Mouse (Mus musculus): Measurements from ENCODE around the gene Yipf6.
"Not testable (repeated sequence)": the region's sequence is repeated elsewhere in the genome, so short reads cannot be mapped to it uniquely, and the experiment has no call there.

Yipf6 gene

GRCm38 (mm10) chrX:98936101-98936500 is at the start of gene Yipf6:
Gene Yipf6, plus strand, starts transcription at chrX:98936316.
- DNase-seq (ENCODE audit: low spot score) = no peak

- DNase-seq (ENCODE audit: low spot score) = no peak
Measured at GRCm38 (mm10) chrX:98890072-98890405, 46.1 kb upstream of the Yipf6 start.

GRCm38 (mm10) chrX:98890406-98891116 is 45.6 kb upstream of the Yipf6 start, which contains the start of gene Ophn1:
Gene Ophn1, minus strand, starts transcription at chrX:98891025.
- DNase-seq (ENCODE audit: low spot score) = peak; percentile 36

- DNase-seq (ENCODE audit: low spot score) = no peak
Measured at GRCm38 (mm10) chrX:98898307-98898706, 37.8 kb upstream of the Yipf6 start.

- DNase-seq (ENCODE audit: low spot score) = no peak
Measured at GRCm38 (mm10) chrX:98904226-98904625, 31.9 kb upstream of the Yipf6 start.

GRCm38 (mm10) chrX:98908910-98909309 is 27.2 kb upstream of the Yipf6 start:
- DNase-seq (ENCODE audit: low spot score) = no peak

GRCm38 (mm10) chrX:98919423-98919822 is 16.7 kb upstream of the Yipf6 start:
- DNase-seq (ENCODE audit: low spot score) = peak; percentile 15

- peak; percentile 96 for DNase-seq (ENCODE audit: low spot score)
Measured at GRCm38 (mm10) chrX:98936707-98937554, 815 bp downstream of the Yipf6 start.

GRCm38 (mm10) chrX:98937555-98938294 is 1.6 kb downstream of the Yipf6 start:
- peak; percentile 82 for DNase-seq (ENCODE audit: low spot score)

GRCm38 (mm10) chrX:98953941-98954340 is 17.8 kb downstream of the Yipf6 start:
- no peak for DNase-seq (ENCODE audit: low spot score)

GRCm38 (mm10) chrX:98958287-98958686 is 22.2 kb downstream of the Yipf6 start:
- no peak for DNase-seq (ENCODE audit: low spot score)

- no peak for DNase-seq (ENCODE audit: low spot score)
Measured at GRCm38 (mm10) chrX:98959050-98959449, 22.9 kb downstream of the Yipf6 start.

- no peak for DNase-seq (ENCODE audit: low spot score)
Measured at GRCm38 (mm10) chrX:98963742-98964141, 27.6 kb downstream of the Yipf6 start.

- no peak for DNase-seq (ENCODE audit: low spot score)
Measured at GRCm38 (mm10) chrX:98964513-98964912, 28.4 kb downstream of the Yipf6 start.

GRCm38 (mm10) chrX:98986611-98987010 is 50.5 kb downstream of the Yipf6 start:
- not testable (repeated sequence) for DNase-seq (ENCODE audit: low spot score)

- DNase-seq (ENCODE audit: low spot score) = peak; percentile 13
Measured at GRCm38 (mm10) chrX:98989574-98989973, 53.5 kb downstream of the Yipf6 start.
